Mouse (Mus musculus): Measurements from ENCODE around the gene Tnfrsf11a. TPM values are rescaled to one million over a fixed set of nuclear protein-coding genes. Genes with fewer than 3 reads are reported as not detected.
"Not testable (repeated sequence)": the region's sequence is repeated elsewhere in the genome, so short reads cannot be mapped to it uniquely, and the experiment has no call there.

Gene Tnfrsf11a
- polyA plus RNA-seq, 1 experiment from 2014 or later, result 0.49 TPM

DNA sequence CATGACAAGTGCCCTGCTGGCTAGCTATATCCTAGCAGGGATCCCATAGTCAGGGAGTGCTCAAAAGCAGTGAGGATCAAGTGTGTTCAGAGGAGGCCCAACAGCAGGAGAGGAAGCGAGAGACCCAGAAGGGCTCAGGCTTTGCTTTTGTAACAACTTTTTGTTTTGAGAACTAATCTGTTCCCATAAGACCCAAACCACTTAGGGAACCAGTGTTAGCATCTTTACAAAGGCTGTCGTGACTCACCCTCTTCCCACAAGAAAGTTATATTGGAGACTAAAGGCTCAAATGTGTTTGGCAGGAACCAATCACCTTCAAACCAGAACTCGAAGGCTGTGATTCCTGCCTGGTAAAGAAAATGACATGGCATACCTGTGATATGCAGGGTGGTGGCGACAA is 15.2 kb downstream of the Tnfrsf11a start:
- no peaks in the 10 kb centered on the region for H3K4me1 ChIP-seq
- 88% methylated on average over 4 of the region's 4 CpGs for WGBS

DNA sequence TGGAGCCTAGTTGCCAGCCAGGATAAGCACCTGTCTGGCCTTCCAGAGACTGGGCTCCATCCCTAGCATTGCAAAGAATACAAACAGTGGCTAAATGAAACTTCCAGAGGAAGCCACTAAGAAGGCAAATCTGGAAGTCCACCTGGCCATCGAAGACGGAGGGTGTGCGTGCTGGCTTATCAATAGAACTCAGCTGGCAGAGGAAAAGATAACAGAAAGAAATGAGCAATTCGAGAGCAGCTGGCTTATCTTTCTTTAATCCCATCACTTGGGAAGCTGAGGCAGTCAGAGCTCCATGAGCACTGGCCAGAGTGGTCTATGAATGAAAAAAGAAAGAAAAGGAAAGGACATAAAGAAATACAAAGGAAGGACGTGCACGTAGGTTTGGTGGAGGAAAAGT is 20.1 kb downstream of the Tnfrsf11a start:
- WGBS, result 89% methylated on average over 6 of the region's 6 CpGs
- no peaks in the 10 kb centered on the region for H3K9me3 ChIP-seq
- DNase-seq (ENCODE audit: low spot score), result no peak
- H3K27me3 ChIP-seq (replicated peaks; ENCODE audit: low read depth, poor library complexity, severe bottlenecking), result no peaks in the 10 kb centered on the region
- H3K27ac ChIP-seq (replicated peaks), result no peak overlapping the region
- H3K4me1 ChIP-seq, result no peaks in the 10 kb centered on the region; the same call in 1 of the 2 replicates
- no peaks in the 10 kb centered on the region for H3K36me3 ChIP-seq (replicated peaks)
- H3K4me3 ChIP-seq, result no peak overlapping the region

More for the DNA sequence above, 15.2 kb downstream of the Tnfrsf11a start:
- Histone ChIP-seq H3K27ac (replicated peaks) (no peak overlapping the region), H3K4me3 (no peak overlapping the region), H3K36me3 (replicated peaks) (no peaks in the 10 kb centered on the region), H3K9me3 (no peaks in the 10 kb centered on the region), H3K27me3 (replicated peaks; ENCODE audit: low read depth, poor library complexity, severe bottlenecking) (no peaks in the 10 kb centered on the region)
- DNase-seq (ENCODE audit: low spot score), result no peak

DNA sequence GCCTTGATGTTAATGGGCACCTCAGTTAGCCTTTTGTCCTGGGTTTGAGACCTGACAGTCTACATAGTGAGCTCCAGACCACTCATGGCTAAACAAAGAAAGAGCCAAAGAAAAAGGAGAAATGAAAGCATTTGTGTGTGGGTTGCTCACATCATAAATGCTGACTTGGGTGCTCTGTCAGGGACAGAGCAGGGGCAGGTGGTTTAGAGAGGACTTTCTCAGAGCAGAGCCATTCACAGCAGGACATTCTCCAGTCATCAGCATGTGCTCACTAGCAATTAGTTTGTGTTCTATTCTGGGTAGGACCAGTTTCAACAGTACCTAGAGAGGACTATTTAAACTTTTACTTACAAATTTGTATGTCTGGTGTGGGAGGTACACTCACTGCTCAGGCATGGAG is 20.7 kb downstream of the Tnfrsf11a start:
- H3K27me3 ChIP-seq (replicated peaks; ENCODE audit: low read depth, poor library complexity, severe bottlenecking), result no peaks in the 10 kb centered on the region
- H3K4me3 ChIP-seq, result no peak overlapping the region
- no peak for DNase-seq (ENCODE audit: low spot score)
- H3K9me3 ChIP-seq, result no peaks in the 10 kb centered on the region
- no peak overlapping the region for H3K27ac ChIP-seq (replicated peaks)
- no peaks in the 10 kb centered on the region; the same call in 1 of the 2 replicates for H3K4me1 ChIP-seq
- H3K36me3 ChIP-seq (replicated peaks), result no peaks in the 10 kb centered on the region

DNA sequence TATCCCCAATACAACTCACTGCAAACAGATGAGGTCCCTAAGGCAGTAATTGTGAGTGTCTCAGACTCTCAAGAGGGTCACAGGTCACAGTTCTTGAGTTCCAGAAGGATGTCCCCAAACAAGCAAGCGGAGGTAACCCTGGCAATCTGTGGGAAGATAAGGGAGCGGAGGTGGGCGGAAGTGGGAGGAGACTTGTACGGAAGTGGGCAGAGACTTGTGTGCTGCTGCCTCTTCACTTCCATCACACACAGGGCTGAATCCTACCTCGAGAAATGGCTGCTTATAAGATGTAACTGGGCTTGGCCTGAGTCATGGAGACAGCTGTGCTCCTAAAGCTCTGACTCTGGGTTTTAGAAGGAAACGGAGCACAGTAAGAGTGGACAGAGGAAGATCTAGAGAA is 22.4 kb downstream of the Tnfrsf11a start:
- no peaks in the 10 kb centered on the region for H3K9me3 ChIP-seq
- H3K4me1 ChIP-seq, result no peaks in the 10 kb centered on the region; the same call in 1 of the 2 replicates
- H3K27me3 ChIP-seq (replicated peaks; ENCODE audit: low read depth, poor library complexity, severe bottlenecking), result no peaks in the 10 kb centered on the region
- 59% methylated on average over 6 of the region's 6 CpGs for WGBS
- no peaks in the 10 kb centered on the region for H3K36me3 ChIP-seq (replicated peaks)
- no peak overlapping the region for H3K4me3 ChIP-seq
- H3K27ac ChIP-seq (replicated peaks), result no peak overlapping the region
- DNase-seq (ENCODE audit: low spot score), result no peak

DNA sequence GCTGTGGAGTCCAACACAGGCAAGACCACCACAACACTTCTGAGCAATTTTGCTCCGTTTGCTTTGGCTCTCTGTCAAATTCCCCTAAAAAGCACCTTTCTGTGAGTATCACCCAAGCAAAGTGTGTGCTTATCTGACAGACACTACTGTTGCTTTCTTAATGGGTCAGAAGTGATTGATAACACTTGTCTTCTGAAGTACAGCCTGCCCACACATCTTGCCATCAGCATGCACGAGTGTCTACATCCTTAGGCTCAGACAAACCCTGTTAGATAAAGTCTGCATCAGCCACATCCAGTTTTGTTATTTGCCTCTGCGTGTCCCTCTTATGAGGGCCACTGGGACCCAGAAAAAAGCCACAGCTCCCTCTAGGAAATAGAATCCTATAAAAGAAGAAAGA is 23.8 kb downstream of the Tnfrsf11a start:
- 86% methylated on average over 3 of the region's 3 CpGs for WGBS
- H3K4me3 ChIP-seq, result no peak overlapping the region
- no peak overlapping the region for H3K27ac ChIP-seq (replicated peaks)
- H3K36me3 ChIP-seq (replicated peaks), result no peaks in the 10 kb centered on the region
- H3K27me3 ChIP-seq (replicated peaks; ENCODE audit: low read depth, poor library complexity, severe bottlenecking), result no peaks in the 10 kb centered on the region
- no peaks in the 10 kb centered on the region; the same call in 1 of the 2 replicates for H3K4me1 ChIP-seq
- DNase-seq (ENCODE audit: low spot score), result no peak
- no peaks in the 10 kb centered on the region for H3K9me3 ChIP-seq

DNA sequence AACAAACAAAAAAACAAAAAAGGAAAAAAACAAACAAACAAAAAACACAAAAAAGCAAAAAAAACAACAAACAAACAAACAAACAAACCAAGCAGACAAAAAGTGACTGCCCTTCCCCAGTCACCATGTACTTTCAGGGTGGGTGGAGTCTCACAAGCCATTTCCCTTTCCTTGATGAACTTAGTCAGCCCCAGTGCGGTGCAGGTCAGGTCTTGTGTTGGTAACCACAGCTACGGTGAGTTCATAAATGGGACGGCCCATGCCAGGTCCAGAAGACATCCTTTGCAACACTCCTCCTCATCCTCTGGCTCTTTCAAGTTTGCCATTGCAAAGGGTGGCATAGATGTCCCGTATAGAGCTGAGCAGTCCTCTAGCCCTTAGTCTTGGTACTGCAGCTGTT is 25.0 kb downstream of the Tnfrsf11a start:
- DNase-seq (ENCODE audit: low spot score), result no peak
- Histone ChIP-seq H3K4me3 (no peak overlapping the region), H3K9me3 (no peaks in the 10 kb centered on the region), H3K36me3 (replicated peaks) (no peaks in the 10 kb centered on the region), H3K4me1 (no peaks in the 10 kb centered on the region; the same call in 1 of the 2 replicates), H3K27ac (replicated peaks) (no peak overlapping the region), H3K27me3 (replicated peaks; ENCODE audit: low read depth, poor library complexity, severe bottlenecking) (no peaks in the 10 kb centered on the region)
- 94% methylated on average over 4 of the region's 4 CpGs for WGBS

DNA sequence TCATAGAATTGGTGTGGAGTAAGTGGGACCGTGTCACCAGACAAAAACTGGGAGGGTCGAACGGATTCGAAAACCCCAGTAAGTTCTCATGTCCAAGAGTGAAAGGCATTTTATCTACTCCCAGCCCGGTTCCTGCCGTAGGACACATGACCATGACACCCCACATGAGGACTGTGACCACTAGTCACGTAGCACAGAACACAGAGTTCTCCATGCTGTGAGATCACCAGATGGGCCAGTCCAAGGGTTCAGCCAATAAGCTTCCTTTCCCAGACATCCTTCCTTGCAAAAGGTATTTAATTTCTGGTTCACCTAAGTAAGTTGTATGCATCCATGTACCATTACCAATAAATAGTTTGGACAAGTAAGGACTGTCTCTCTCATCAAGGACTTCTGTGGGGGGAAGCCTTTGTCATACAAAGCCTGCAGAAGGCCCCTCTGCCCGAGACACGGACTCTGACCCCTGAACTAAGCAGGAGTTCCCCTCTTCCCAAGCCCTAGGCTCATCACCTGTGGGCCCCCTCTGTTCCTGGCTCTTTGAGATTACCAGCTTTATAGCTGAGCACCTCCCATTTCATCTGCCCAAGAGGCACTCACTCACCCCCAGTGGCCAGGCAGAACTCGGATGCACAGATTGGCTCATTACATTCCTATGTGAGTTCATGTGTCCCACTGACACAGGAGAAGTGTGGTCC is 26.7 kb downstream of the Tnfrsf11a start:
- Histone ChIP-seq H3K36me3 (replicated peaks) (no peaks in the 10 kb centered on the region), H3K9me3 (no peaks in the 10 kb centered on the region), H3K4me1 (no peaks in the 10 kb centered on the region; the same call in 1 of the 2 replicates), H3K4me3 (no peak overlapping the region), H3K27me3 (replicated peaks; ENCODE audit: low read depth, poor library complexity, severe bottlenecking) (no peaks in the 10 kb centered on the region), H3K27ac (replicated peaks) (no peak overlapping the region)
- DNase-seq (ENCODE audit: low spot score), result no peak
- 91% methylated on average over 10 of the region's 10 CpGs for WGBS

DNA sequence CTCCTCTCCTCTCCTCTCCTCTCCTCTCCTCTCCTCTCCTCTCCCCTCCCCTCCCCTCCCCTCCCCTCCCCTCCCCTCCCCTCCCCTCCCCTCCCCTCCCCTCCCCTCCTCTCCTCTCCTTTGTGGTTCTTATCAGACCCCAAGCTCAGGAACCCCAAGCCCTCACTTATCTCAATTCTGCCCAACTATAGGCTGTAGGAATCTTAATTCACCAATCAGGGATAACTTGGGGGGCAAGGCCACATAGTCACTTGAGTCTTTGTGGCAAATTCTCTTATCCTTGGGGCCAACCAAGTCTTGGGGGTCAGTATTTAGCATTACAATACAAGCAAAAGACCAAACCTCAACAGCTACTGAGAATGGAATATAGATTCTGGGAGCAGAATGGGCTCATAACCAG is 31.5 kb downstream of the Tnfrsf11a start:
- not testable (repeated sequence) for DNase-seq (ENCODE audit: low spot score)

DNA sequence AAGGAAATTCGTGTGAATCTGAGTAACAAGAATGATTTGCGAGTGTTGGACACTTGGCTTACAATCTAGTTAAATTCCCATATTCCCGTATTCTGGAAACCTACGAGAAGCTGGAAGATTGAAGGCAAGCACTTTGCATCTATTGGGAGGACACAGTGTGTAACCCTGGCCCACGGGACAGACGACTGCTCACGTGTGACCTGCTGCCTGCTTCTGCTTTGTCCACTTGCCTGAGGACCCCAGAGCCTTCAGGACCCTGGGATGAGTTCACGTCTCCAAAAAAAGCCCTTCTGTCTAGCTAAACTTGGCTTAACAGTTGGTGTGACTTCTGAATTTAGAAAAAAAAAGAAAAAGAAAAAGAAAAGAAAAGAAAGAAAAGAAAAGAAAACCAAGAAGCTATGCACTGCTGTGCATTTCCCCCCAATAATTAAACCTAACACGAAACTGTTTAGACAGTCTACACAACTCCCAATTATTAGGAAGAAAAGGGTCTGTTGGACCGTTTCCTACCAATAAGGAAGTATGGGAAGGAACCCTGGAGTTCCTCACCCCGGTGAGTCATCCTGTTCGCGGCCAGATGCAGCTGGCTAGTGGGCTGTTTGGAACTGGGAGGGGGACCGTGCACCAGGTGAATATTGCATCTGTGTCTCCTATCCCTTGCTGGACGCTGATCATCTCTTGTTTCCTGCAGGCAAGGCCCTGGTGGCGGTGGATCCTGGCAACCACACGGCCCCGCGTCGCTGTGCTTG is 32.6 kb downstream of the Tnfrsf11a start:
- no peak overlapping the region for H3K27ac ChIP-seq (replicated peaks)
- no peaks in the 10 kb centered on the region for H3K36me3 ChIP-seq (replicated peaks)
- peak; percentile 24 for DNase-seq (ENCODE audit: low spot score)
- no peaks in the 10 kb centered on the region; the same call in 1 of the 2 replicates for H3K27me3 ChIP-seq (replicated peaks; ENCODE audit: low read depth, poor library complexity, severe bottlenecking)
- 85% methylated on average over 20 of the region's 20 CpGs for WGBS
- H3K4me1 ChIP-seq, result peaks cover 17% of the 10 kb centered on the region
- H3K9me3 ChIP-seq, result no peaks in the 10 kb centered on the region
- no peak overlapping the region for H3K4me3 ChIP-seq

More for the DNA sequence above, 31.5 kb downstream of the Tnfrsf11a start:
- H3K36me3 ChIP-seq (replicated peaks); H3K9me3 ChIP-seq; H3K27me3 ChIP-seq (replicated peaks; ENCODE audit: low read depth, poor library complexity, severe bottlenecking); H3K27ac ChIP-seq (replicated peaks); H3K4me3 ChIP-seq: not testable (repeated sequence)
- peaks cover 17% of the 10 kb centered on the region for H3K4me1 ChIP-seq

DNA sequence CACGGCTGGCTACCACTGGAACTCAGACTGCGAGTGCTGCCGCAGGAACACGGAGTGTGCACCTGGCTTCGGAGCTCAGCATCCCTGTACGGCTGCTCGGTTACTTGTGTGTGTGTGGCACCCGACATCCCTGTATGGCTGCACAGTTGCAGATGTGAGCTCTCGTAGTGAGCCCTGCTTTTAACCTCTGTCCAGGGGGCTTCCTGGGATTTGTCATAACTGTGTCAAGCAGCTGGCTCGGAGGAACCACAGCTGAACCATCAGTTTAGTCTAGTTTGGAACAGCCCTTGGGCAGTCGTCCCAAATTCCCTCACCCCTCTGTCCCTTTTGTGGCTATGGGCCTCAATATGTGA is 33.2 kb downstream of the Tnfrsf11a start:
- H3K9me3 ChIP-seq, result no peaks in the 10 kb centered on the region
- H3K27ac ChIP-seq (replicated peaks), result no peak overlapping the region
- DNase-seq (ENCODE audit: low spot score), result no peak
- WGBS, result 72% methylated on average over 11 of the region's 11 CpGs
- H3K4me1 ChIP-seq, result peaks cover 18% of the 10 kb centered on the region
- H3K27me3 ChIP-seq (replicated peaks; ENCODE audit: low read depth, poor library complexity, severe bottlenecking), result no peaks in the 10 kb centered on the region; the same call in 1 of the 2 replicates
- no peaks in the 10 kb centered on the region for H3K36me3 ChIP-seq (replicated peaks)
- no peak overlapping the region for H3K4me3 ChIP-seq

DNA sequence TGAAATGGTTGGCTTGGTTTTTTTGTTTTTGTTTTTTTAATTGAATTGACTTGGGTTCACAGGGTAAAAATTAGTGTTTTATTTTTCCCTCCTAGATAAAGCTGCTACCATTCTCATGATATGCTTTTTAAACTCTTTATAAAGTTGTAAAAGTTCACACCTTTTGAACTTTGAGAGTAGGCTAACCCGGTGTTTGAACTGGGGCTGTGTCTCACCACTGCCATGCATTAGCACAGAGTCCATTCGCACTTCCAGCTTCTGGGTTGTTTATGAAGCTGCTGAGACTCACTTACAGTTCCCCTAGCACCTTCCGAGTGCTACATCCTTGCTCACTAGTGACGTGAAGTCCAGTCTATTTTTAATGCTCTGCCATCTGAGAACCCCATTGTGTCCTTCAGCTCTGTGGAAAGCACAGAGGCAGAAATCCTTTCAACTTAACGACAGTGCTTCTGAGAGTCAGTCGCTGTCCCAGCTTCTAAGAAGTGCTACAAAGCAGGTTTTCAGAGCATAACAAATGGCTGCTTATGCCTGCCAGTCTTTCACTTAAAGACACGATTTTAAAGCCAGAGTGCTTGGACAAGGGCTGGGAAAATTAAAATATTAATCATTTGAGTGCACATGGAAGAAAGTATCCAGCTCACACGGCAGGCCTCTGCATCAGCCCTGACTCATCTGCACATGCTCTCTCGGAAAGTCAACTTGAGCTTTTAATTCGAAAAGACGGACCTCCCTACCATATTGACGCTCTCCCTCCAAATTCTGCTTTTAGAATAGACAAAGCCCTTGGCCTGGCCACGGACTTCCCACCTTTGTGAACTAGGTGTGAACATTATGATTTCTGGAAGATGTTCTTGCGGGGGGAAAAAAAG is 34.1 kb downstream of the Tnfrsf11a start:
- Histone ChIP-seq H3K9me3 (no peaks in the 10 kb centered on the region), H3K27me3 (replicated peaks; ENCODE audit: low read depth, poor library complexity, severe bottlenecking) (no peaks in the 10 kb centered on the region; the same call in 1 of the 2 replicates), H3K4me1 (peaks cover 27% of the 10 kb centered on the region), H3K36me3 (replicated peaks) (no peaks in the 10 kb centered on the region), H3K27ac (replicated peaks) (no peak overlapping the region), H3K4me3 (no peak overlapping the region)
- no peak for DNase-seq (ENCODE audit: low spot score)
- WGBS, result 60% methylated on average over 14 of the region's 14 CpGs

DNA sequence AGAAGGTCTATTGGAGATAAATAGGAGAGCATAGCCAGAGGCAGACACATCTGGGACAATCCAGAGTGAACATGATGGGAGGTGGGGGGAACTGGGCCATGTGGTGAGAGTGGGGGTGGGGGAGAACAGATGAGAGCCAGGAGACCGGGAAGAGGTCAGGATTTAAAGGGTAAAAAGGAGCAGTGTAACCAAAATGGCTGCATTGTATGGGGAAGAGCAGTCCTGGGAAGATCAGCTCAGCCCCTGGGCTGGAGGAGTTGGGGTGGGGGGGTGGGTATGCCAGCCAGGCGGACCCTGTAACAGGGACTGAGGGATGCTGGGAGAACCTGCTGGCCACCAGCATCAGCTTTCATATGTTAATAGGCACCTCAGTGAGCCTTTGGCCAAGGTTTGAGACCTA is 34.8 kb downstream of the Tnfrsf11a start:
- WGBS, result 46% methylated on average over 2 of the region's 2 CpGs
- no peaks in the 10 kb centered on the region for H3K36me3 ChIP-seq (replicated peaks)
- no peak overlapping the region for H3K27ac ChIP-seq (replicated peaks)
- H3K9me3 ChIP-seq, result no peaks in the 10 kb centered on the region
- no peaks in the 10 kb centered on the region; the same call in 1 of the 2 replicates for H3K27me3 ChIP-seq (replicated peaks; ENCODE audit: low read depth, poor library complexity, severe bottlenecking)
- peaks cover 30% of the 10 kb centered on the region for H3K4me1 ChIP-seq
- DNase-seq (ENCODE audit: low spot score), result no peak
- no peak overlapping the region for H3K4me3 ChIP-seq
